Mouse (Mus musculus) urinary bladder, postnatal 25 days (tissue): ENCODE measurements at regions not wholly inside any gene's neighbourhood (a gene's known extent, or its start where the extent isn't known, plus 50 kb on each side); places are given as distances from the start of the nearest gene placed in this dataset.

Source experiments
- DNase-seq: peaks from one replicate; pipeline ENCODE4 v3.0.0; 2022; ENCODE audit warnings: low spot score

GRCm38 (mm10) chr16:93533205-93533604 is 70.7 kb downstream of the Setd4 start:
- DNase-seq: no peak

DNA sequence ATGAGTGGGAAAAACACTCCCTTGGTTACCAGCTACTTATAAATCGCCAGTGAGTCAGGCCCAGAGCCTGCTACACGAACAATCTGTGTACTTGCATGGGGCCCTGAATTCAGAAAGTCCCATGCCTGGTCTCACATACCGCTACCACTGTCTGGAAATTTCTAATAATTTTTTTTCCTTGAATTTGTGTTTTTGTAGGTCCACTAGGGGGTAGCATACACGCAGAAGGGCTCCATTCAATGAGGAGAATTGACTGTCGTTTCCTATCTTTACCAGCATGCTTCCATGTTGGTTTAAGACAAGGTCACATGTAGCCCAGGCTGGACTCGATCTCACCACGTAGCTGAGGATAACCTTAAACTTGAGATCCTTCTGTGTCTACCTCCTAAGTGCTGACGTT is 71.9 kb downstream of the Setd4 start:
- DNase-seq: no peak

DNA sequence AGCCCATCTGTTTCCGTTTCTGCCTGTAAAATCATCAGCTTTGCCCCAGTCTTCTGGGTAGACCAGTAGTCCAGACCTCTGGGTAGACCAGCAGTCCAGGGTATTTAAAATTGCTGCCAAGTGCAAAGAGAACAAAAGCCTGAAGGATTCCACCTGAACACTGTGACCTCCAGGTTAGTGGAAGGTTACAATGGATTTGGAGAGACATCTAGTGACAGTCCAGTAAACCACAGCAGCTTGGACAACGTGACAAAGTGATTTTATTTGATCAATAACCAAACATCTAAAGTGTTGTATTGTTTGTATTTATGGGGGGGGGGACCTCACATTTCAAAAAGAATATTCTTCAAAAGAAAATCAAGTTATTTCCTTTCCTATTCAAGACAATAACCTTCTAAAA is 81.4 kb downstream of the Setd4 start:
- DNase-seq: no peak

GRCm38 (mm10) chr16:93520481-93520880 is 83.4 kb downstream of the Setd4 start:
- no peak for DNase-seq

- no peak for DNase-seq
Measured at GRCm38 (mm10) chr16:93518620-93519019, 85.2 kb downstream of the Setd4 start.

DNA sequence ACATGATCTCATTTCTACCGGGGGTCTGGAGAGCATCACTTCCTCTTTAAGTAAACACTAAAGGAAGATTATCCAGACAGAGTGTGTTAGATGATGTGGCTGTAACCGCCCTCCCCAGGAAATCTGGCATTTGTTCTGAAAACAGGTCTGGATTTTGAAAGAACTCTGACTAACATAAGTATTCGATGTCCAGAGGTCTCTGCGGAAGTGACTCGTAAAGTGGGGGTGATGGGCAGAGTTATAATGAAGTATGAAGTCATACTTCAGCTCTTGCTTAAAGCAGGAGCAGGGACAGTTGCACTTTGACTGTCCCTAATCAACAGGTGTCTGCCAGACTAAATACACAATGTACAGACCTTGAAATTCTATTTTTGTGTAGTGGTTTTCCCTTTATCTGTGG is 87.1 kb downstream of the Setd4 start:
- no peak for DNase-seq

GRCm38 (mm10) chr16:93515456-93515941 is 88.4 kb downstream of the Setd4 start:
- no peak for DNase-seq

- DNase-seq: no peak
Measured at GRCm38 (mm10) chr16:93513616-93514041, 90.2 kb downstream of the Setd4 start.

GRCm38 (mm10) chr16:93511988-93512387 is 91.9 kb downstream of the Setd4 start:
- DNase-seq: no peak

DNA sequence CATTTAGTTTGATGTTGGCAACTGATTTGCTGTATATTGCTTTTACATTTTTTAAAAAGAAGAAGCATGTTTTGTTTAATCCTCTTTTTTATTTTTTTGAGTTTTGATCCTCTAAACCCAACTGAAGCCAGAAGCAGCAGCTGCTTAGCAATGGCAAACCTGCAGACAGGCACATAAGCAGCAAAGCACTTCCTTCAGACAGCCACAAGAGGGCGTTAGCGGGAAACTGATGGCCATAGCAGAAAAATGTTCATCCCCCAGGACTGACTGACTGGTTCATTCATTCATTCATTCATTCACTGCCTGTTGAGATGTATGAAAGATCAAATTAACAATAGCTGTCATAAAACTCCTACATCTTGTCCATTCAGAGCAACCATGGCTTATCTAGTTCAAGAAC is 92.3 kb downstream of the Setd4 start:
- DNase-seq: no peak

DNA sequence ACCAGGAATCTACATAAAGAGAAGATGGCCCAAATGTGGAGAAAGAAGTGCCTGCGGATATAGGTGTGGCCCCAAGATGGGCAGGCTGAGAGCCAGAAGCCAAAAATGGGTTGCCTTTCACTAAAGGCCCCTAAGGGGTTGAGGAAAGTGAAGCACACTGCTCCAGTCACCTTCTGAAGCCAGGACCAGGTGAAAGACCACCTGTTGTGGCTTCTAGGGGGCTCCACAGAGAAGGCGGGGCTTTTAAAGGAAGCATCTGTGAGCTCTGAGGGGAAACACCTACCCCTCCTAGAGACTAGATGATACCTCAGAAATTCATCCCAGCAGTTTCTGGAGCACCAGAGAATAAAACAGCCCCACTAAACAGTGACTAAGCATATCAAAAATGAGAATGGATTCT is 105.1 kb downstream of the Setd4 start:
- no peak for DNase-seq

GRCm38 (mm10) chr16:93493337-93494002 is 110.4 kb downstream of the Setd4 start:
- DNase-seq: no peak

GRCm38 (mm10) chr16:93486646-93487550 is 117.0 kb downstream of the Setd4 start:
- no peak for DNase-seq

- DNase-seq: no peak
Measured at GRCm38 (mm10) chr16:93469957-93470356, 133.9 kb downstream of the Setd4 start.

GRCm38 (mm10) chr16:93465741-93466140 is 138.1 kb downstream of the Setd4 start:
- no peak for DNase-seq

DNA sequence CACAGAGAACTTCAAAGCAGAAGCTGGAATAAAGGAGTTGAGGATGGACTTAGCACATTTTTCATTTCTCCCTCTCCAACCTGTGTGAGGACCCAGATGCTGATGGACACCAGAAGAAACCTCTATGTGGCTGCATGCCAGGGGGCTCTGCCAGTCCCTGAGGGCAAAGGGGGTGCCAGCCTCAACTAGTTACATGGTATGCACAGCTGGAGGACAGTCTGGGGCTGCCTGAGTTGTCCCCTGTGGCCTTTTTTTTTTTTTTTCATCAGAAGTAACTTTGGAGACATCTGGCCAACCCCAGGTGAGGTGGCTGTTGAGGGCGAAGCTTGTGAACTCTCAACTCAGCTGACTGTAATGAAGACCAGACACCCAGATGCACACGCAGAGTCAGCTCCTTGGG is 139.0 kb downstream of the Setd4 start:
- DNase-seq: no peak

- no peak for DNase-seq
Measured at GRCm38 (mm10) chr16:93463405-93463804, 140.5 kb downstream of the Setd4 start.

DNA sequence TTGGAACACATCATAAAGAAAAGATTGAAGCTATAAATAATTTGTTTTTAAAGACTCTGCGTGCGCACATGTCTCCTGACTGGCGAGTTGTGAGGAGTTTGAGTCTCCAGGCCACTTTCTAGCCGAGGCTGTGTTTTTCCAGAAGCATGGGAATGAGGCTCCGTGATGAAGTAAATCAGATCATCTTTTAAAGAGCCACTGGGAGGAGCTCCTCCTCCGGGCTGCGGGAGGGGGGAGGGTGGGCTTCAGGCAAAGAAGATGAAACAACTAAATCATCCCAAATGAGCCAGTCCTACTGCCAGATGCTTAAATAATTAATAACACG is 141.6 kb downstream of the Setd4 start:
- no peak for DNase-seq

- DNase-seq: no peak
Measured at GRCm38 (mm10) chr16:93461406-93462285, 142.2 kb downstream of the Setd4 start.

DNA sequence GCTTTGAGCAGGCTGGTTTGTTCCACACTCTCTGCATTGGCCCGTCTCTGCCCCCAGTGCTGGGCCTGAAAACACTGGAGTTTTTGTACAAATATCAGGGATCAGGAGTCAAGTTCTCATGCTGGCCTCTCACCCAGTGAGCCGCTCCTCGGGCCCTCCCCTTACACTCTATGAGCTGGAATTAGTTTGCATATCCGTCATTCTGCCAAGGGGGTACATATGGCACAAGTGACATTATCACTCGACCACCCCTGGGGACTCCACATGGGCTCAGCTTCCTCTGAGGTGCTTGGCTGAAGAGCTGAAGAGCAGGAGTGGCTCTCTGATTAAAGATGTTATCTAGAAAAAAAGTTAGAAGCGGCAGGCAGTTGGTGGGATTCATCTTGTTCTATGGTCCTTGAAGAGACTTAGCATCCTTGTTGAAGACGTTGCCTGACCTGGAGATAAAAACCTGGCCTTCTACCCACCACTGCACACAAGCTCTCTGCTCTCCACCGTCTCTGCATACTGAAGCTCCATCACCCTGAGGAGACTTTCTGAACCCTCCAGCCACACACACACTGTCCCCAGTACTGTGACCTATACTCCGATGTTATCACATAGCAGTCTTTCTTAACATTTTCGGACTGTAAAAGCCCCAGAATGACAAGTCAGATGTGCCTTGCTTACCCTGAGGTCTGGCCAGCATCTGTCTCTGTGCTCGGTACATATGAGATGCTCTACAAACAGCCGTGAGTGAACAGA is 144.2 kb downstream of the Setd4 start:
- no peak for DNase-seq

DNA sequence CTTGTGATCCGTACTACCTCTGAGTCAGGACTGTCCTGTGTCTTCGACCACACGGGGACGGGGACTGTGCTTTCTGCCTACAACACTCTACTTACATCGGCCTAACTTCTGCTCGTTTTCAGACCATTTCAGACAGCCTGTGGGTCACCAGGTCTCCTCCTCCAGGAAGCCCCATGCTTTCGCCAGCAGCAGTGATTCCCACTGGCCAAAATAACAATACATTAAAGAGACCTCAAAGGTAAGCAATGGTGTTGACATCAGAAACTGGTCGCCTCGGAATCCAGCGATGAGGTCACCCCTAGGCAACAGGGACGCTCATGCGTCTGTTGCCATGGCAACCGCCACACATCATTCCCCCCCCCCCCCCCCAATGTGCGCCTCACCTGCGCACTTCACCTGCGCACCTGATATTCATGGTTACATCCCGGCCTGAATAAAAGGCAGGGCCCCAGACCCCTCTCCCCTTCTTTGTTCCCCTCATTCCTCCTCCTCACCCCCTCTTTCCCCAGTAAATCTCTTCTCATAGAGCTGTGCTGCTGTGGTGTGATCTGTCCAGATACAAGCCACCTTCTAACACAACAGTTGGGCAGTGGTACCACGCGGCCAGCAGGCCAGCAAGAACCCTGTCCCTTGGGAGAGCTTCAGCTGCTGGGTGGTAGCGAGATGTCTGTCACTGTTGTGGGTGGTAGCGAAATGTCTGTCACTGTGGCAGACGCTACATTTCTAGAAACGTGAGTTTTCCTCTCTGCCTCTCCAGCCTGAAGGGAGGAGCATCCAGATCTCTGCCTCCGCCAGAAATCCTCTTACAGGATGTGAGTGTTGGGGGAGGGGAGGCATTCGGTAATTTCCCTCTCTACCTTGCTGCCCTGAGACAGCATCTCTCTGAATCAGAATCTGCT is 145.0 kb downstream of the Setd4 start:
- no peak for DNase-seq
